Mouse (Mus musculus): ENCODE results near the gene Rps6kc1.

DNA sequence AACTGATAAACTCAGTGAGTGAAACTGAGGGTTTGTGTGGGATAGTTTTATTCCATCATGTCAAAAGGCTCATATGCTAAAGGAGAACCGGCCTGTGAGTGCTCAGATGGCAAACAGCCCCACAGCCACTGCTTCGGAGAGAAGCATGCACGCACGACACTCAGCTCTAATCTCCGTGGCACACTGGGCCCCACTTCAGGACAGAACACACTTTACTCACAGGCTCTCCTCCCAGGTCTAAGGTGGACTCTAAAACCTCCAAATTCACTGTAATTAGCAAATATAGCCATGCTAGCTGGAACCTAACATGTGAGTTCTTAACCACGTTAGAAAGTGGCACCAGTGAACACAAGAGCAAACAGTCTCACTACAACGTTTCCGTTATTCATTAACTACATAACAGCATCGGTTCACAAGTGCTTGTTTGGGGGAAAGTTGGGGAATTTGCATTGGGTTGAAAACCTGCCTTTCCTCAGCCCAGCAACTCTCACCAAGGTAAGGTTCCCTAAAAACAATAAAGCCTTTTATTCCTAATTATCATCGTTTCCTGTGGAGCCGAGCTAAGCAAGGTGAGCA, 114.0 kb downstream of the Rps6kc1 start:
- no peak for TF ChIP-seq POLR2A (IDR thresholded peaks at IDR 0.05; ENCODE audit: insufficient read depth, low read depth, low read length)
- no peak for TF ChIP-seq CTCF (IDR thresholded peaks at IDR 0.05; ENCODE audit: insufficient read depth, low read depth, low read length)
